Mouse (Mus musculus) spleen, adult 2 months (tissue): ENCODE data around the gene Gpr3.

ENCODE experiments used
- CTCF ChIP-seq: fragments of 200-500 bp; IDR thresholded peaks from 2 replicates; pipeline ENCODE4 v1.5.1; 2011; ENCODE audit warnings: mild to moderate bottlenecking, inconsistent platforms; ENCODE audit not compliant: insufficient read depth, insufficient read length, insufficient replicate concordance; ENCODE audit errors: extremely low read depth
- POLR2A ChIP-seq: fragments of 200-500 bp; IDR thresholded peaks from 2 replicates; pipeline ENCODE4 v1.6.1; 2011; ENCODE audit warnings: low read depth, low read length, inconsistent platforms

- no peak for TF ChIP-seq CTCF
- no peak for TF ChIP-seq POLR2A
Measured at GRCm38 (mm10) chr4:133196852-133197251, 15.5 kb downstream of the Gpr3 start.
